In the genomic region with DNA sequence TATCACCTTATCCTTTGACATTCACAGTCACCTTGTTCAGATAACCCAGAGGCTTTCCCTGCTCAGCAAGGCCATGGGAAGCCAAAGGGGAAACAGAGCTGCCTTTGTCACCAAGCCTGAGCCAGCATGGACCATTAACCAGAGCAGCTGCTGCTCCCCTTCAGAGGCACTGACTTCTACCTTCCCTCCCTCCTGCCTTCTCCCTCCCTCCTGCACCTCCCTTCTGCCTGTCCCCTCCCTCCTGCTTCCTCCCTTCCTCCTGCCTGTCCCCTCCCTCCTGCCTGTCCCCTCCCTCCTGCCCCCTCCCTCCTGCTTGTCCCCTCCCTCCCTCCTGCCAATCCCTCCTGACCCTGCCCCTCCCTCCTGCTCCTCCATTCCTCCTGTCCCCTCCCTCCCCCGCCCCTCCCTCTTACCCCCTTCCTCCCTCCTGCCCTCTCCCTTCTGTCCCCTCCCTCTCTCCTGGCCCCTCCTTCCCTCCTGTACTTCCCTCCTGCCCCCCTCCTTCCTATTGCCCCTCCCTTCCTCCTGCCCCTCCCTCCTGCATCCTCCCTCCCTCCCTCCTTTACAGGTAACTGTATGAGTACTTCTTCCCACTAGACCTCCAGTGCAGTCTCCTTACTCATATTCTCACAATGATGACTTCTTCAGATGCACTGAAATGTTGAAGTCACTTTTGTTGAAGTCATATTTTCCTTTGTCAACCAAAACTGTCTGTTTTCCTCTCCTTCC, we compare ENCODE assay signal across 14 mouse cellular contexts. TPM values are rescaled to one million over a fixed set of nuclear protein-coding genes. Genes with fewer than 3 reads are reported as not detected.
DNase-seq lines count a peak whose midpoint lies in the region; ATAC-seq and TF ChIP-seq lines count a peak whose summit lies in the region.
"Had no signal": no experiment of that assay in that cellular context is flagged by ENCODE, and none has a peak within 500 bp of the region (broad histone marks: within the 10 kb centered on the region; RNA-seq: fewer than 3 reads in every experiment).

No protein-coding gene starts in this region.

- H3K27me3 ChIP-seq in liver, embryonic 16.5 days (ENCODE audit: control insufficient read depth, insufficient read depth, low read depth, low read length), result peaks cover 4% of the 10 kb centered on the region
- peaks cover 6% of the 10 kb centered on the region for H3K27me3 ChIP-seq in liver, embryonic 11.5 days (replicated peaks; ENCODE audit: control insufficient read depth, insufficient read depth, low read length)
- H3K27me3 ChIP-seq in intestine, postnatal 0 days (replicated peaks; ENCODE audit: control insufficient read depth, insufficient read depth, low read length), result no peaks in the 10 kb centered on the region
- H3K27me3 ChIP-seq: heart, embryonic 13.5 days; Patski had no signal

- no peaks in the 10 kb centered on the region for H3K36me3 ChIP-seq in liver, embryonic 16.5 days (ENCODE audit: control insufficient read depth, insufficient read depth)
- no peaks in the 10 kb centered on the region for H3K36me3 ChIP-seq in liver, embryonic 11.5 days (ENCODE audit: control insufficient read depth, insufficient read depth, low read length)
- H3K36me3 ChIP-seq in intestine, postnatal 0 days (ENCODE audit: control insufficient read depth, insufficient read depth), result no peaks in the 10 kb centered on the region

- no peak overlapping the region for H3K4me3 ChIP-seq in liver, embryonic 16.5 days (ENCODE audit: low read depth, low read length)
- H3K4me3 ChIP-seq in liver, embryonic 11.5 days (ENCODE audit: low read depth, low read length), result no peak overlapping the region
- no peak overlapping the region for H3K4me3 ChIP-seq in intestine, postnatal 0 days (ENCODE audit: low read depth, low read length)
- H3K4me3 ChIP-seq: heart, embryonic 13.5 days had no signal

- H3K4me1 ChIP-seq in liver, embryonic 16.5 days (ENCODE audit: control insufficient read depth, low read depth, low read length), result no peaks in the 10 kb centered on the region
- no peaks in the 10 kb centered on the region for H3K4me1 ChIP-seq in liver, embryonic 11.5 days (replicated peaks; ENCODE audit: control insufficient read depth, insufficient read depth, low read length)
- no peaks in the 10 kb centered on the region for H3K4me1 ChIP-seq in intestine, postnatal 0 days (replicated peaks; ENCODE audit: control insufficient read depth, insufficient read depth, low read length)

- no peak overlapping the region for H3K27ac ChIP-seq in liver, embryonic 16.5 days (ENCODE audit: low read length)
- no peak overlapping the region for H3K27ac ChIP-seq in liver, embryonic 11.5 days (ENCODE audit: low read depth, low read length)
- no peak overlapping the region for H3K27ac ChIP-seq in intestine, postnatal 0 days (ENCODE audit: low read depth, low read length)
- H3K27ac ChIP-seq: heart, embryonic 13.5 days had no signal

- H3K9ac ChIP-seq in liver, embryonic 16.5 days (ENCODE audit: low read depth, low read length), result no peak overlapping the region
- H3K9ac ChIP-seq in liver, embryonic 11.5 days (ENCODE audit: low read depth, low read length), result no peak overlapping the region
- H3K9ac ChIP-seq in intestine, postnatal 0 days (ENCODE audit: low read depth, low read length), result no peak overlapping the region
- H3K9ac ChIP-seq: heart, embryonic 13.5 days had no signal

- peak; percentile 22 for DNase-seq in CD4-positive, CD25-positive, alpha-beta regulatory T cell, adult 2 months (ENCODE audit: low read depth, low spot score)
- no peak for DNase-seq in liver, embryonic 11.5 days (ENCODE audit: low spot score)
- DNase-seq in R1 (ENCODE audit: low read depth, low spot score), result peak; percentile 73
- DNase-seq in urinary bladder, adult 2 months (ENCODE audit: low spot score), result no peak
- DNase-seq in spleen, postnatal 10 days (ENCODE audit: low spot score in 2 of 2), result no peak
- DNase-seq: adrenal gland, postnatal 25 days; cerebellum, adult 18-20 months; lung, postnatal 36 days; thymus, postnatal 4 days had no signal

- no peak overlapping the region for H3K4me2 ChIP-seq in liver, embryonic 16.5 days (ENCODE audit: low read depth, low read length)
- H3K4me2 ChIP-seq in liver, embryonic 11.5 days, result no peak overlapping the region
- no peak overlapping the region for H3K4me2 ChIP-seq in intestine, postnatal 0 days (replicated peaks; ENCODE audit: low read depth)
- H3K4me2 ChIP-seq: heart, embryonic 13.5 days had no signal

- ATAC-seq in CD4-positive, CD25-positive, alpha-beta regulatory T cell, adult 4 months, result no peak
- 0 out of 2 replicates have a peak, but pooled peaks have one; percentile 27 for ATAC-seq in liver, embryonic 16.5 days (ENCODE audit: low read depth)
- no peak; the same call in 1 of the 2 replicates for ATAC-seq in liver, embryonic 11.5 days (replicated peaks; ENCODE audit: low FRiP score)
- peak; percentile 53; the same call in 1 of the 2 replicates for ATAC-seq in intestine, postnatal 0 days
- ATAC-seq: Patski had no signal

- TF ChIP-seq CTCF in intestine, postnatal 0 days (IDR thresholded peaks at IDR 0.05; ENCODE audit: low read depth), result no peak

- no peaks in the 10 kb centered on the region for H3K9me3 ChIP-seq in liver, embryonic 16.5 days (replicated peaks; ENCODE audit: control insufficient read depth, low read length)
- no peaks in the 10 kb centered on the region for H3K9me3 ChIP-seq in liver, embryonic 11.5 days (ENCODE audit: control insufficient read depth, low read length)
- no peaks in the 10 kb centered on the region for H3K9me3 ChIP-seq in intestine, postnatal 0 days (ENCODE audit: control insufficient read depth)
- H3K9me3 ChIP-seq: heart, embryonic 13.5 days had no signal

- WGBS in liver, embryonic 16.5 days (ENCODE audit: insufficient replicate concordance), result no CpG with 5 or more reads among the region's 1 CpGs
- WGBS in liver, embryonic 11.5 days, result 17% methylated on average over 1 of the region's 1 CpGs
- WGBS in intestine, postnatal 0 days, result 29% methylated on average over 1 of the region's 1 CpGs

RNA-seq across cellular contexts. Expression of gene Gm4450, which starts 22.7 kb away (rescaled TPM):
- not detected for polyA plus RNA-seq in CD4-positive, CD25-positive, alpha-beta regulatory T cell, adult 4 months (2017; shearing (Covaris generic))
- not detected in 2 replicates for polyA plus RNA-seq in liver, embryonic 16.5 days (2015; fragmentation: Nextera tagmentation; extraction: Ambion mirVana)
- not detected in 2 replicates for polyA plus RNA-seq in liver, embryonic 11.5 days (2014; fragmentation: Nextera tagmentation; extraction: Ambion mirVana)
- not detected in 2 replicates for polyA plus RNA-seq in intestine, postnatal 0 days (2015; fragmentation: Nextera tagmentation; extraction: Ambion mirVana)
- polyA plus RNA-seq in urinary bladder, adult 2 months (2012; rRNA removed), result not detected in 2 replicates
- polyA plus RNA-seq: heart, embryonic 13.5 days had no signal

RNA-seq across cellular contexts. Expression of gene Zfp697, which starts 52.0 kb away (rescaled TPM):
- not detected for polyA plus RNA-seq in CD4-positive, CD25-positive, alpha-beta regulatory T cell, adult 4 months (2017; shearing (Covaris generic))
- 2.0 and 2.1 TPM in 2 replicates for polyA plus RNA-seq in liver, embryonic 16.5 days (2015; fragmentation: Nextera tagmentation; extraction: Ambion mirVana)
- polyA plus RNA-seq in liver, embryonic 11.5 days (2014; fragmentation: Nextera tagmentation; extraction: Ambion mirVana), result 4.8 and 5.7 TPM in 2 replicates
- 6.2 and 6.6 TPM in 2 replicates for polyA plus RNA-seq in intestine, postnatal 0 days (2015; fragmentation: Nextera tagmentation; extraction: Ambion mirVana)
- 1.9 TPM in 2 replicates for polyA plus RNA-seq in urinary bladder, adult 2 months (2012; rRNA removed)

Comparison
In these comparisons a context has a peak if more than half of its experiments do, and no peak if none do; other contexts are left out.
1. ATAC-seq: peak in liver, embryonic 16.5 days (single experiment) and intestine, postnatal 0 days (single experiment); none in CD4-positive, CD25-positive, alpha-beta regulatory T cell, adult 4 months (single experiment) and liver, embryonic 11.5 days (single experiment).
2. DNase-seq: peak in CD4-positive, CD25-positive, alpha-beta regulatory T cell, adult 2 months (single experiment) and R1 (single experiment); none in liver, embryonic 11.5 days (single experiment), urinary bladder, adult 2 months (single experiment) and spleen, postnatal 10 days (0 of 2).